Mouse (Mus musculus): Measurements from ENCODE around the gene Myo3b. TPM values are rescaled to one million over a fixed set of nuclear protein-coding genes. Genes with fewer than 3 reads are reported as not detected.
"Not testable (repeated sequence)": the region's sequence is repeated elsewhere in the genome, so short reads cannot be mapped to it uniquely, and the experiment has no call there.

The Myo3b gene
- 1 to 10 TPM; 1.2 to 1.3 TPM for total RNA-seq (2021)
- long read RNA-seq, experiment 1, result 0 reads
- long read RNA-seq, experiment 2, partial matches to known transcripts, result 4 of 4 reads
- long read RNA-seq, experiment 2, other reads (novel, unspliced or antisense), result 0 of 4 reads

DNA sequence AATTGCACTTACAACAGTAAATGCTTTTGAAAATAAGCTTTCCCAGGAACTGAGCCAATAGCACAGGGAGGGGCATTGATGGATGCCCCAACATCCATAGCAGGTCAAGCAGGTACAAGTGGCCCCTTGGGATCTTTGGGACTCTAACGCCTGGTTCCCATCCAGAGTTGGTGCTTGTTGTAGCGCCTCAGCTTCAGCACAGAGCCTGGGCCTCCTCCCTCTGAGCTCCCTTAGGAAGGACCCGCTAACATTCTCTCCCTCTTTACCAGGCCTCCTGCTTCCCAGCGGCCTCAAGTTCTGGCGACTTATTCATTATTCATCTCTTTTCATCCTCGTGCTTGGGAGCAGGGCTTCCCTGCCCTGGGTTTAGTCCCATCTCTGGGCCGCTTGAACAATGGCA is at the start of gene Myo3b:
Myo3b (plus strand) TSS at position 375 of the 400 bp plus-strand sequence.
- no peak for DNase-seq (ENCODE audit: low spot score in 2 of 2)

DNA sequence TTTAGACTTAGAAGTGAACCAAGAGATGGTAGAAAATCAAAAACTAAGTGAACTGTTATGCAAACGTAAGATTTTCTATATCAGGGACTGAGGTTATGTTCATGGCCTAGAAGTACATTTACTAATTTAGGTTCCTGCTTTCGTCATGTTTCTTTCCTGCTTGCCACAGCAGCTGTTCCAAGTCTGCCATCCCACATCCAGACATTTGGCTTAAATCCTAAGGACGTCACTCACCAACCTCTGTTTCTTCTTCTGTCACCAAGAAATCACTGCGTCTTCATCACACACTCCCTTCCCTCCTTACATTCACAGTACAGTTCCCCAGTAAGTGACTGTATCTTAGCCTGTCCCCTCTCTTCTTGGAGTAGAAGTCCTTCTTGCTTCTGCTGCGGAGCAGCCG is 49.7 kb upstream of the Myo3b start:
- DNase-seq (ENCODE audit: low spot score in 2 of 2), result no peak

DNA sequence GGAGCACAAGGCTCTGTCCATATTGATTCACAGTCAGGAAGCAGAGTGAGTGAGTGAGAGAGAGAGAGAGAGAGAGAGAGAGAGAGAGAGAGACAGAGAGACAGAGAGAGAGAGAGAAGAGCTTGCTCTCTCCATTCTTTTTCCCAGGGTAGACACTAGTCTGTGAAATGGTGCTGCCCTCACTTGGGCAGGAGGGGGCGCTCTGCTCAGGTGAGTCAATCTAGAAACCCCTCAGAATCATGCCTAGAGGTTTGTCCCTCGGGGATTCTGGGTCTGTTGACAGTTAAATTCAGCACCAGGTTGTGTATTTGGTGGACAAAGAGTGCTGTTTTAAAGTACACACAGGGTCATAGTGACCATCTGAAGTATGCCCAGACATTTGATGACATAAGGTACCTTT is 48.3 kb upstream of the Myo3b start:
- DNase-seq (ENCODE audit: low spot score in 2 of 2), result no peak

DNA sequence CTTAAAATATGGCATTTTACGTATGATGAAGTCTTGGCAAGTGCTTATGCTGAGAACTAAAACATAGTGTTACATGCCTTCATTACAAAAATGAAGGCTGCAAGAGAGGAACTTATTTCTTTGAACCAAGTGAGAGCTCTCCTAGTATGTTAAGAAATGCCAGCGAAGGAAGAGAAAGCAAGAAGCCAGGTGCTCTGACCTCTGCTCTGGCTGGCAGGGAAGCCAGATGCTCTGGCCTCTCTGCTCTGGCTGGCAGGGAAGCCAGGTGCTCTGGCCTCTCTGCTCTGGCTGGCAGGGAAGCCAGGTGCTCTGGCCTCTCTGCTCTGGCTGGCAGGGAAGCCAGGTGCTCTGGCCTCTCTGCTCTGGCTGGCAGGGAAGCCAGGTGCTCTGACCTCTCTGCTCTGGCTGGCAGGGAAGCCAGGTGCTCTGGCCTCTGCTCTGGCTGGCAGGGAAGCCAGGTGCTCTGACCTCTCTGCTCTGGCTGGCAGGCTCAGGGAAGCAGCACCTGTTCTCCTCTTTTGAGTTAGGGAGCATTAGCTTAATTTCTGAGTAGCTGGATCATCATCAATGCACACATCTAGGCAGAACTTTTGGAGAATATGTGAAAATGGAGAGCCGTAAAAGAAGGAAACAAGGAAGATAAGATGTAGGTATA is 44.7 kb upstream of the Myo3b start:
- not testable (repeated sequence) for DNase-seq (ENCODE audit: low spot score in 2 of 2)

DNA sequence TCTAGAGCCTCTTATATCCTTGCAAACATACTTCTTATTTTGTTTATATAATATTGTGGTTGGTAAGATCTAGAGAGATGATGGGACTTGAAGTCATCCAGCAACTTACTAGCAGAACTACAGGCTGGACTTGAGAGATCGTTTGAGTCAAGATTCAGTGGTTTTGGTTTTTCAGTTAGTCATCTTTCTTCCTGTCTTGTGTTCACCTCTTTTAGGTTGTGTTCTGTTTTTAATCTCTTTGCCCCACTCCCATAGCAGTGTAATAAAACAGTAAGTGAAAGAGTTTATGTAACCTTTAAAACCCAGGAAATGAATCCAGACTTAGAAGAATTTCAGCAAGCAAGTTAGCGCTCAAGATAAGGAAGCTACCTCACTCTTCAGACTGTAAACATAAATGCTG is 44.1 kb upstream of the Myo3b start:
- no peak for DNase-seq (ENCODE audit: low spot score in 2 of 2)

DNA sequence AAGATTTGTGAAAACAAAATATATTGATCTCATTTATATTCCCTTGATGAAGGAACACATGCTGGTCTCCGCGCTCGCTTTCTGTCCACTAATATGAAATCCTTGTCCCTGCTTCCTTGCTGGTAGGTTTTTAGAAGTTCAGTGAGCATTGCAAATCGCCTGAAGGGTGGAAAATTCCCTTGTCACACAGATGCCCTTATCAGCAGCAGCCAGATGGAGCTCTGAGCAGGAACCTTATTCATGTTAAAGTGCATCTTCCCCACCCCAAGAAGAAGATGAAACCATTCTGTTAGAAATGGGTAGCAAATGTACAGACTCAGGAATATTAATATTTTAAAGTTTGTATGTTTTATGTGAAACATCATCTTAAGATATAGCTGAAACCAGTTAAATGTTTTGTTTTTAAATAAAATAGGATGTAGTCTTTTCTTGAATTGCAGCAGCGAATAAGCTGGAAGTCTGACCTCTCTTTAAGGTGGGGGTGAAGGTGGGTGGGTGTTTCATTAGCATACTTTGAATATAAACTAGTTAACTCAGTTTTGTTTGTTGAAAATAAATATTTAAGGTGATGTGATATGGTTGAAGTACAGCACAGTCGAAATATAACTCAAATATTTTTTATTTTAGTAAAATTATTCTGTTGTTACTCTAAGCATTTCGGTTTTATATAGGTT is 39.7 kb upstream of the Myo3b start:
- no peak for DNase-seq (ENCODE audit: low spot score in 2 of 2)

DNA sequence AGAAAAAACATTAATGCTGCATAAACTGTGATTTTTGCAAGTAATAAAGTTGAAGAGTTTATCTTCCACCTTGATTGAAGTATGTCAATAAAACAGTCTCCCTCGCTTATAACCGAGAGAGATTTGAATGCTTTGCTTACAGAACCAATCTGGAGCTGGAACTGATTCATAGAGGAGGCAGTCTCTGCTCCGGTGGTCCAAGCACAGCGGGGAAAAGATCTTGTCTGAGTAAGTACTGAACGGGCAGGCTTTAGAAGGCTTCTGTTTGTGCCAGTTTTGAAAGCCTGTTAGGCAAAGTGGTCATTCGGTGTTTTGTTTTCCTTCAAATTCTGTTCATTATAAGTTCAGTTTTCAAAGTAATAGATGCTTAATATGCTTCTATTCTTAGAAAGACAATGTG is 38.6 kb upstream of the Myo3b start:
- no peak for DNase-seq (ENCODE audit: low spot score in 2 of 2)

DNA sequence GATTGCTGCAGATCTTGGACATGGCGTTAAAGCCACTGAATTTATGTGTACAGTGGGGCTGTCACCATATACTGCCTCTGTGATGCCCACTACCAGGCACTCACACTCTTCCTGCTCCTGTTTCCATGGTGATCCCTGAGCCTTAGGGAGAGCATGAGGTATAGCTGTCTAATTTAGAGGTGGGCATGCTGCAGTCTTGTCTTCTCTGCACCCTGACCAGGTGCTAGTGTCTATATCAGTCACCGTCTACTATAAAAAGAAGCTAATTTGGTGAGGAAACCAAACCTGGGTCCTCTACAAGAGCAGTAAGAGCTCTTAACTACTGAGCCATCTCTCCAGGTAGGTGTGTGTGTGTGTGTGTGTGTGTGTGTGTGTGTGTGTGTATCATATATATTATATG is 32.4 kb upstream of the Myo3b start:
- no peak for DNase-seq (ENCODE audit: low spot score in 2 of 2)

DNA sequence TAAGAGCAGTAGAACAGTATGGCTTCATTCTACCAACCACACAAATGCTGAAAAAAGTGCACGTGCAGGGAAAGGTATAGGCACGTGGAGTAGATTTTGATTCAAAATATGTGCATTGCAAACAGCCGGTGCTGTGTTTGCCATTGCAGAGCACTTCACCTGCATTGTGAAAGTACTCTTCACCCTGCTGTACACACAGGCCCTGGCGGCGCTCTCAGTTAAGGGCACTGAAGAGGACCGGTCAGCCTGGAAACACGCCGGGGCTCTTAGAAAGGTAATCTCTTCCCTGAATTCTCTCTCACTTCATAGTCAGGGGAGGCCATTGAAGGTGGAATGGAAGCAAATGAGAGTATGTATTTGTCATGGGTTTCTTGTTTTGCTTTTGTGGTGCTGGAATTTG is 26.0 kb upstream of the Myo3b start:
- no peak for DNase-seq (ENCODE audit: low spot score in 2 of 2)

DNA sequence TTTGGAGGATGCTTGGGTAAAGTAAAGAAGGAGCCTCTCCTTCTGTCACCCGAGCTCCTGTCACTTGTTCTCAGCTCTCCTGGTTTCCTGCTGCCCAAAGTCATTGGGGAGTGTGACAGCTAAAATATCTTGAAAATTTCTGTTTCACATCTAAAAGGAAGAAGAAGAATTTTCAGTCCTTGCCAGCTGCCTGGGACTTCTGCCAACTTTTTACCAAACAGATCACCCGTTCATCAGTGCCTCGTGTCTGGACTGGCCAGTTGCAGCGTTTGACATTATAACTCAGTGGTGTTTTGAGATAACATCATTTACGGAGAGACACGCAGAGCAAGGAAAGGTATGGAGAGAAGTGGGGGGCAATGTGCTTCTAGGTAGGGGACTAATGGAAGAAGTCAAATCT is 20.7 kb upstream of the Myo3b start:
- peak in 1 of 2 experiments; percentile 46 for DNase-seq (ENCODE audit: low spot score in 2 of 2)

DNA sequence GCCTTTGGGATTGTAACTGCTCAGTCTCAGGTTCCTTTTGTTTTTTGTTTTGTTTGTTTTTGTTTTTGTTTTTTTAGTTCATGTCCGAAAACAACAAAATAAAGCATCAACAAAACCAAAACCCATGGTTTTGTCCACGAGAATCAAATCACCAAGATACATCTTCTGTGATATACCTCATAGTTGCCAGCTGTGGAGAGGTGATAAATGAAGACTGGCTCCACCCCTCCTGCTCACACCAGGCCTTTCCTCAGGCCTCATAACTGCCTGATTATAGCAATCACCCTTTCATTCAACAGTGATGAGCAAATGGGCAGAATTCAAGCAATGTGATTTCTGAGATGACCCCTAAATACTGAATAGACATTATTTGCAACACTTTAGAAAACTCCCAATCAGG is 14.5 kb upstream of the Myo3b start:
- DNase-seq (ENCODE audit: low spot score in 2 of 2), result no peak

DNA sequence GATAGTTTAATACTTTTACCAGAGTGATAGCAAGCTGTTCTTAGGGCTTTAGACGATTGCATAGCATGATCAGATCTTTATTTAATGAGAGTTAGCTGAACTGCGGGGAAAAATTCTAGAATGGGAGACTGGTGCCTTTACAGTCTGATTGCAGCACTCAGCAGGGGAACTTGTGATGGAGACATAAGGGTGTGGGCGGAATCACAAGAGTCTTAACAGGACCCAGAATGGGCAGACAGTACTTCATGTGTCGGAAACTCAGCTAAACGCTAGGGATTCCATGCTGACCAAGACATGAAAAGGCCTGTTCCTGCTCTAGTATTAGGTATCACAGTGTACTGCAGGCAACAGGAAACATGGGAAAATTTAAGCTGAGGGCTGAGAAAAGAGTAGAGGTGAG is 13.2 kb upstream of the Myo3b start:
- DNase-seq (ENCODE audit: low spot score in 2 of 2), result no peak

DNA sequence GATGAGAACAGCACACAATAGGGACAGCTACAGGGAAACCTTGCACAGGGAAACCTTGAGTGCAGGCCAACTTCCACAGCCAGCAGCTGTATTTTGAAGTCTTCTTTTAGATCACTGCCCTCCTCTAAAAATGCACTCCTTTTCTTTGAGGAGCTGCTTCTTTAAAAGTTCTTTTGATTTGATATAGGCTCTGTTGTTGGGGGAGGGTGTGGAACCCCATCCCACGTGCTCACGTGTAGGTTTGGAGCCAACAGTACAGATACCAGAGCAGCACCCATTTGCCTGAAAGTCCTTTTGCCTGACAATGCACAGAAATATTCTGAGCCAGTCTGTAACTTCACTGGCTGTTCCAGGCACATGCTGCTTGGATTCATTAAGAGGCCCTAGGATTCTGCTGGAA is 7.5 kb upstream of the Myo3b start:
- no peak for DNase-seq (ENCODE audit: low spot score in 2 of 2)

DNA sequence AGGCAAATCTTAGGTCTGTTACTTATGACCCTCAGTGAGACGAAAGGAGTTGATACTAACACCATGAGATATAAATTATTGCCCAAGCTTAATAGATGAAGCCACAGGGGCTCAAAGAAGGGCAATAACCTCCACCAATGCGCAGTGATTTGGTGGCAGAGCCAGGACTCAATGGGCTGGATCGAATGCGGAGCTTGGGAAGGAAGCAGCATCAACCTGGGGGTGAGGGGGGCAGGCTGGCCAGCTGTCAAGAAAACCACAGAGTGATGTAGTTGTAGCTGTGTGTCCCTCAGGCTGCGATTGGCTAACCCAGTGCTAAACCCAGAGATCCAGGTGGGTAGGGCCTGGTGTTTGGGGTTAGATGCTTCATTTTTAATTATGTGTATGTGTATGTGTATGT is 4.0 kb upstream of the Myo3b start:
- no peak for DNase-seq (ENCODE audit: low spot score in 2 of 2)

DNA sequence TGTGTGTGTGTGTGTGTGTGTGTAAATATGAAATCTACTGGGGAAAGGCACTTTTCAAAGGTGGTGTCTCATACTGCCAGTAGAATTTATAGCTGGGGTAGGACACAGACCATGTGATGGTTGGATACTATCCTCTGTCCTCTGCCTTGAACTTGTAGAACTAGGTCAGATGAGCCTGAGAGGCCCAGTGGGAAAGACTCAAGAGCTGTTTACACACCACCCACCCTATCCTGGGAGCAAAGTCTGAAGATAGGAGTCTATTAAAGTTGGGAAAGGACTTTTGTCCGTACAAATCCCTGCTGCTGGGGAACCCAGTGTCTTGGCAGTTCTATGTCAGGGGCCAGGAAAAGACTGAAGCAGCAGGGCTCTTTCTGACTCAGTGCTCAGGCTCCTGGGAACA is 3.6 kb upstream of the Myo3b start:
- no peak for DNase-seq (ENCODE audit: low spot score in 2 of 2)

DNA sequence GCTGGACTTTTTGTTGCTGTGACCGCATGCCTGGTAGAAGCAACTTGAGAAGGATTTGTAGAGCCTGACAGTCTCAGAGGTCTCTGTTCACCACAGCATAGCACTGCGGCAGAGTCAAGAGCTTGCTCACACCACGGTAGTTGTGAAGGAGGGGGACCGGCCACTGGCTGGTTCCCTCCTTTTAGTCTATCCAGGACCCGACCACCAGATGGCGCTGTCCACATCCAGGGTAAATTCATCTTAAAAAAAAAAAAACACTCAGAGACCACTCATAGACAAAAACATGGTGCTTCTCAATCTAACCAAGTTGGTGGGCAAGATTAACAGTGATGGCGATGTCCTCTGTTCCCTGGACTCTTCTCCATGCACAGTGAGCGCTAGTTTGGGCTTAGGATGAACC is 1.7 kb upstream of the Myo3b start:
- DNase-seq (ENCODE audit: low spot score in 2 of 2), result no peak

DNA sequence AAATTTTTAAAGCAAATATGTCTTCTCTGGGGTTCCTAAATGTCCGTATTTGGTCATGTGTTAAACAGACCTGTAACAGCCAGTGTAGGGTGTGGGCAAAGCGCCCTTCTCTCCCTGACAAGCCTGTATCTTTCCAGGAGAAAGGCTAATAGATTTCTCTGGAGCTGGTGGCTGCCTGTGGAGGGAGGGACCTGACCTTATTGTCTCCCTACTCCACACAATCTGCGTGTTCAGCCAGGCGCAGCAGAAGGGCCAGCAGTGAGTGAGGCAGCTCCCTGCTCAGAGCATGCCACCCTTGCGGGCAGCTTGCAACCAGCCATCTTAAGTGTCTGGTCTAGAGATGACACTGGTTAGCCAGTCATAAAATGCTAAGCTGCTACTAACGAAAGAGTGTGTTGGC is 5.5 kb downstream of the Myo3b start:
- no peak for DNase-seq (ENCODE audit: low spot score in 2 of 2)

DNA sequence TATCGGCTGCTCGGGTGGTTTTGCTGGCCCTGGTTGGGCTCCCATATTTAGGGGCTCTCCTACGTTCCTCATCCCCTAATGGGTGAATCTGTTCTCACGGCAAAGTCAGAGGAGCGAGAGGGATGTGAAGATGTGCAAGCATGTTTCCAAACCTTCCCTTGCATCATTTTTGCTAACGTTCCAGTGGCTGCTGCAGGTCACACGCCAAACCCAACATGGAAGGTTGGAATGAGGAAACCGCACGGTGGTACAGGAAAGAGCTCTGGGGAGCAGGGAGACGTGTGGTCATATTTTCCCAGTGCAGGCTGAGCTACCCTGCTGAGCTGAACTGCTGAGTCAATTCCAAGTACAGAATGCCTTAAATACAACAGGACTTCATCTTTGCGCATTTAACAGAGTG is 8.9 kb downstream of the Myo3b start:
- DNase-seq (ENCODE audit: low spot score in 2 of 2), result no peak

DNA sequence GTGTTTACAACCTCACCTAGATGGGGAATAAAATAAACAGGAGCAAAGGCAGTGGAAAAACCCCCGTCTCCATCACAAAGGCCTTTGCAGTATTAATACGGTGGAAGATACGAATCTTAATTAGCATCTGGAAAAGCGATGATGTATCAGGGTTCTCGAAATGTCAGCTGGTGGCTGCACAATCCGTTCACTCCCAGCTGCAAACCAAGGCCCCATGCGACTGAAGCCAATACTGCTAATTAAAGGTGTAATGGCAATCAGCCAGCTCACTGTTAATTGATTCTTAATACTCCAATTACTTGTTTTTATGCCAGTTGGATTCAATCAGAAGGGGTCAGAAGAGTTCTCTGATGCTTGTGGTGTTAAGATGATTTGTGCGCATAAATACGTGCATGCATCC is 14.9 kb downstream of the Myo3b start:
- DNase-seq (ENCODE audit: low spot score in 2 of 2), result no peak

DNA sequence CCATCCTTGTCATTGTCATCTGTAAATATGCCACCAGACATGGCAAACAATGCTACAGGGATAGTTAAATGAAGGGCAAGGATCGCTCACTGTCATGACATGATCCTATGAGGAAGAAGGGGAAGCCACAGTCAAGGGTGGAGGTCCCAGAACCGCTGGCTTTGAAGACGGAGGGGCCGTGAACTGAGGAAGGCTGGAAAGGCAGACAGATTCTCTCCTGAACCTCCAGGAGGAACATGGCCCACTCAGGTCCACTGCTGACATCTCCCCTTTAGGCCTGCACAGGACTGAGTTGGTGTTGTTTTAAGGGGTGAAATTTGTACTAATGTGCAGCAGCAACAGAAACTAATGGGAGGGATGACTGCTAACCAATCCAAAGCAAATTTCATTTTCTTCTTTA is 19.3 kb downstream of the Myo3b start:
- no peak for DNase-seq (ENCODE audit: low spot score in 2 of 2)

DNA sequence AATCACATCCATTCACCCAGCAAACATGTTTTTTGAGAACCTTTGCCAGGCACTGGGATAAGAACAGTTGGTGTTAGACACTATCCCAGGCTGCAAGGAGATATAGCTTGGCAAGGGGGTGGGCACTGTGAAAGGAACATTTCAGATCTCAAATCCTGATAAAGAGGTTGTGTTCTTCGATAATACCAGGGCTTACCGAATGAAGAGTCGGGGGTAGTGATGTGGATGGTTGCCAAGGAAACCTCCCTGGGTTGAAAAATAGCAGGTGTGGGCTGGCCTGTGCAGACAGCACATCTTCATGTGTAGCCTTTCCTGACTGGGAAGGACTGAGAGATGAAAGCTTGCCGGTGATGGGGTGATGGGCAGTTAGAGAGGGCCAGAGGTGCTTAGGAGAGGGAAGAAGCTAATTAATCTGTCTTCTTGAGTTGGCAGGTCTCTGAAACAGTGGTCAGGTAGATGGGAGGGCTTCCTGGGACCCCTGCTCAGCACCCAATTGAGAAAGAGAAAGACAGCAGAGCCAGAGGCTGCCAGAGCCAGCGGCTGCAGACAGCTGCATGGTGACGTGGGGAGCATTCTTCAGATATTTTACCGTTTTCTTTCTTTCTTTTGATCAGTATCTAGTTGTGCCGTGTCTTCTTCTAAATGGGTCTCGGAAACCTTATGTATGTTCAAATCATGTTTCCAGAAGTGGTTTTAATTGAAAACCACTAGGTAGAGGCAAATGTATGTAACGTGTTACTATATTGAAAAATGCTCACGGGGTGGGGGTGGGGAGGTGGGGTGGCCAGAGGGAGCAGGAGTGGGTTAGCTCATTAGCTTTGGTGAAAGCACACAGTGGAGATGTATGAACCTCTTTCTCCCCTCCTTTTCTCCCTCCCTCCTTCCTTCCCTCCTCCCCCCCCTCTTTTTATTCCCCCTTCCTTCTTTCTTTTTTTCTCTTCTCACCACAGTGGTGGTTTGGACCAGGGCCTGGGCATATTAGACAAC is 21.7 kb downstream of the Myo3b start:
- DNase-seq (ENCODE audit: low spot score in 2 of 2), result no peak

DNA sequence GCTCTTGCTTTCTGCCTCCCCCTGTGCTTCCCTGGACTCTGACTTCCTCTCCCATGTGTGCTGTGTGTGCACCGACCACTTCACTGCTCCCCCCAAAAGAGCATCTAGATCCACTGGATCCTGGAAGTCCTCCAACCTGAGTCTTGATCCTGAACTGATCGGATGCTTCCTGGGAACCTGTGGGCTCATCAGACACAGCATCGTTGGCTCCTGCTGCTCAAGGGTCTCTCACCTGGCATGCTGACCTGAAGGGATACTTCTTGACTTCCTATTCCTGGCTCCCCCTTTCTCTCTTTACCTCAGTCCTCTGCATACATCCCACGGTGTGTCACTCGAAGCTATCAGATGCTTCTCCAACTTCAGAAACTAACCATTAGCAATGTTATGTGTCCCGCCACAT is 26.2 kb downstream of the Myo3b start:
- DNase-seq (ENCODE audit: low spot score in 2 of 2), result no peak
